Mouse (Mus musculus): ENCODE results near the gene Sycp2.
"Not testable (repeated sequence)": the region's sequence is repeated elsewhere in the genome, so short reads cannot be mapped to it uniquely, and the experiment has no call there.

Sycp2 gene

GRCm38 (mm10) chr2:178413481-178414260, 6.2 kb upstream of the Sycp2 start:
- in situ Hi-C loops (cut with MboI, MseI) = no loop called here

- in situ Hi-C loops (cut with MboI, MseI) = no loop called here
Measured at GRCm38 (mm10) chr2:178413081-178413480, 5.6 kb upstream of the Sycp2 start.

- in situ Hi-C loops (cut with MboI, MseI) = no loop called here
Measured at GRCm38 (mm10) chr2:178412598-178412997, 5.1 kb upstream of the Sycp2 start.

- in situ Hi-C loops (cut with MboI, MseI) = no loop called here
Measured at GRCm38 (mm10) chr2:178410286-178410685, 2.8 kb upstream of the Sycp2 start.

GRCm38 (mm10) chr2:178409024-178409423, 1.5 kb upstream of the Sycp2 start:
- in situ Hi-C loops (cut with MboI, MseI) = no loop called here

GRCm38 (mm10) chr2:178342597-178342996, 64.9 kb downstream of the Sycp2 start:
- in situ Hi-C loops (cut with MboI, MseI) = no loop called here

GRCm38 (mm10) chr2:178342105-178342504, 65.4 kb downstream of the Sycp2 start:
- in situ Hi-C loops (cut with MboI, MseI) = not testable (repeated sequence)

- in situ Hi-C loops (cut with MboI, MseI) = no loop called here
Measured at GRCm38 (mm10) chr2:178339044-178339443, 68.4 kb downstream of the Sycp2 start.

GRCm38 (mm10) chr2:178337878-178338277, 69.6 kb downstream of the Sycp2 start:
- in situ Hi-C loops (cut with MboI, MseI) = no loop called here

GRCm38 (mm10) chr2:178329986-178330385, 77.5 kb downstream of the Sycp2 start:
- in situ Hi-C loops (cut with MboI, MseI) = no loop called here

GRCm38 (mm10) chr2:178329551-178329950, 77.9 kb downstream of the Sycp2 start:
- in situ Hi-C loops (cut with MboI, MseI) = no loop called here

- in situ Hi-C loops (cut with MboI, MseI) = no loop called here
Measured at GRCm38 (mm10) chr2:178327466-178328040, 79.9 kb downstream of the Sycp2 start.

- in situ Hi-C loops (cut with MboI, MseI) = no loop called here
Measured at GRCm38 (mm10) chr2:178326750-178327465, 80.6 kb downstream of the Sycp2 start.

- in situ Hi-C loops (cut with MboI, MseI) = no loop called here
Measured at GRCm38 (mm10) chr2:178326067-178326466, 81.4 kb downstream of the Sycp2 start.

GRCm38 (mm10) chr2:178324818-178325217, 82.7 kb downstream of the Sycp2 start:
- in situ Hi-C loops (cut with MboI, MseI) = no loop called here

- in situ Hi-C loops (cut with MboI, MseI) = no loop called here
Measured at GRCm38 (mm10) chr2:178324410-178324809, 83.1 kb downstream of the Sycp2 start.

GRCm38 (mm10) chr2:178321271-178321670, 86.2 kb downstream of the Sycp2 start:
- in situ Hi-C loops (cut with MboI, MseI) = no loop called here

GRCm38 (mm10) chr2:178319766-178320165, 87.7 kb downstream of the Sycp2 start:
- in situ Hi-C loops (cut with MboI, MseI) = no loop called here

- in situ Hi-C loops (cut with MboI, MseI) = no loop called here
Measured at GRCm38 (mm10) chr2:178316281-178316680, 91.2 kb downstream of the Sycp2 start.

GRCm38 (mm10) chr2:178313539-178313938, 93.9 kb downstream of the Sycp2 start:
- in situ Hi-C loops (cut with MboI, MseI) = no loop called here

- in situ Hi-C loops (cut with MboI, MseI) = no loop called here
Measured at GRCm38 (mm10) chr2:178304669-178305068, 102.8 kb downstream of the Sycp2 start.

GRCm38 (mm10) chr2:178304188-178304529, 103.3 kb downstream of the Sycp2 start:
- in situ Hi-C loops (cut with MboI, MseI) = no loop called here

Data from T-helper 2 cell (primary cell).